Mouse (Mus musculus) MEL (cell line): ENCODE results near the gene Slc22a20. TPM values are rescaled to one million over a fixed set of nuclear protein-coding genes. Genes with fewer than 3 reads are reported as not detected.

Experiments
- DNase-seq: peaks from one replicate; pipeline ENCODE4 v3.0.0; 2011; ENCODE audit warnings: low read depth, low spot score
- H3K27ac ChIP-seq: 2 replicates; pipeline ENCODE4 v1.5.1; 2012; ENCODE audit warnings: low read depth, mild to moderate bottlenecking, control low read depth, low read length, moderate library complexity; ENCODE audit not compliant: control insufficient read depth
- H3K27me3 ChIP-seq, 2 experiments: fragments of 150-350 bp in 1 of 2; sonication (generic) in 1 of 2; 2 replicates each; pipeline ENCODE4 v1.6.1; 2012; ENCODE audit warnings: low read length in 2 of 2, mild to moderate bottlenecking in 2 of 2, improper control_type of control experiment in 1 of 2, moderate library complexity in 1 of 2; ENCODE audit not compliant: insufficient read depth in 2 of 2, control insufficient read depth in 1 of 2
- H3K36me3 ChIP-seq, 2 experiments: 2 replicates each; pipeline ENCODE4 v1.6.1; 2012 to 2014; ENCODE audit warnings: low read length in 2 of 2, improper control_type of control experiment in 1 of 2, inconsistent platforms in 1 of 2, mild to moderate bottlenecking in 1 of 2; ENCODE audit not compliant: insufficient read depth in 2 of 2, control insufficient read depth in 1 of 2
- H3K4me1 ChIP-seq, 2 experiments: fragments of 150-350 bp in 1 of 2; sonication (generic) in 1 of 2; 2 replicates each; pipeline ENCODE4 v1.6.1; 2012; ENCODE audit warnings: low read length in 2 of 2, improper control_type of control experiment in 1 of 2, mild to moderate bottlenecking in 1 of 2; ENCODE audit not compliant: insufficient read depth in 2 of 2, control insufficient read depth in 1 of 2
- H3K4me3 ChIP-seq, 2 experiments: fragments of 150-350 bp in 1 of 2; sonication (generic) in 1 of 2; 2 replicates each; pipeline ENCODE4 v1.5.1; 2012; ENCODE audit warnings: low read depth in 2 of 2, low read length in 2 of 2, mild to moderate bottlenecking in 2 of 2, moderate library complexity in 2 of 2, control low read depth in 1 of 2, improper control_type of control experiment in 1 of 2; ENCODE audit not compliant: control insufficient read depth in 1 of 2, insufficient read depth in 1 of 2
- H3K79me2 ChIP-seq: 2 replicates; pipeline ENCODE4 v1.6.1; 2012; ENCODE audit warnings: mild to moderate bottlenecking, low read length, moderate library complexity; ENCODE audit not compliant: control insufficient read depth, poor library complexity, insufficient read depth
- H3K9ac ChIP-seq: 2 replicates; pipeline ENCODE4 v1.6.1; 2012; ENCODE audit warnings: low read depth, mild to moderate bottlenecking, control low read depth, low read length, moderate library complexity; ENCODE audit not compliant: control insufficient read depth, poor library complexity, severe bottlenecking
- H3K9me3 ChIP-seq: fragments of 150-350 bp; sonication (generic); replicated peaks from 2 replicates; pipeline ENCODE4 v1.6.1; 2012; ENCODE audit warnings: mild to moderate bottlenecking, low read length, improper control_type of control experiment, moderate library complexity; ENCODE audit not compliant: insufficient read depth
- BHLHE40 ChIP-seq: IDR thresholded peaks from 2 replicates; pipeline ENCODE4 v1.6.1; 2012; ENCODE audit warnings: low read depth, mild to moderate bottlenecking, inconsistent platforms, low read length, improper control_type of control experiment, borderline replicate concordance
- CHD1 ChIP-seq: IDR thresholded peaks from 2 replicates; pipeline ENCODE4 v1.6.1; 2012; ENCODE audit warnings: low read depth, mild to moderate bottlenecking, inconsistent platforms, low read length, improper control_type of control experiment
- CTCF ChIP-seq, 3 experiments: IDR thresholded peaks in 2 of 3; conservative IDR thresholded peaks in 1 of 3; 2 replicates each; pipeline ENCODE4 v1.5.1; 2011 to 2012; ENCODE audit warnings: low read length in 3 of 3, low read depth in 2 of 3, mild to moderate bottlenecking in 2 of 3, improper control_type of control experiment in 1 of 3, inconsistent platforms in 1 of 3, mixed read lengths in 1 of 3, moderate library complexity in 1 of 3; ENCODE audit not compliant: control insufficient read depth in 1 of 3, insufficient read depth in 1 of 3, poor library complexity in 1 of 3, severe bottlenecking in 1 of 3
- ELF1 ChIP-seq: IDR thresholded peaks from 2 replicates; pipeline ENCODE4 v1.6.1; 2014; ENCODE audit warnings: low read depth, mild to moderate bottlenecking, inconsistent platforms, low read length, improper control_type of control experiment, moderate library complexity
- EP300 ChIP-seq, 2 experiments: IDR thresholded peaks; 2 replicates each; pipeline ENCODE4 v1.6.1; 2011; ENCODE audit warnings: improper control_type of control experiment in 2 of 2, low read length in 2 of 2, low read depth in 1 of 2, mild to moderate bottlenecking in 1 of 2
- GABPA ChIP-seq: IDR thresholded peaks from 2 replicates; pipeline ENCODE4 v1.6.1; 2012; ENCODE audit warnings: low read depth, mild to moderate bottlenecking, inconsistent platforms, low read length, improper control_type of control experiment, moderate library complexity
- GATA1 ChIP-seq: IDR thresholded peaks from 2 replicates; pipeline ENCODE4 v1.6.1; 2011; ENCODE audit warnings: low read depth, low read length, improper control_type of control experiment
- JUND ChIP-seq: IDR thresholded peaks from 2 replicates; pipeline ENCODE4 v1.6.1; 2011; ENCODE audit warnings: low read depth, mild to moderate bottlenecking, improper control_type of control experiment, low read length
- KAT2A ChIP-seq: conservative IDR thresholded peaks from 2 replicates; pipeline ENCODE4 v1.6.1; 2012; ENCODE audit warnings: low read depth, low read length, improper control_type of control experiment, inconsistent platforms
- MAFK ChIP-seq: IDR thresholded peaks from 2 replicates; pipeline ENCODE4 v1.6.1; 2011; ENCODE audit warnings: low read depth, mild to moderate bottlenecking, low read length, improper control_type of control experiment, borderline replicate concordance
- MEF2A ChIP-seq: IDR thresholded peaks from 2 replicates; pipeline ENCODE4 v1.6.1; 2014; ENCODE audit warnings: low read depth, mild to moderate bottlenecking, inconsistent platforms, low read length, improper control_type of control experiment; ENCODE audit not compliant: poor library complexity, insufficient replicate concordance, severe bottlenecking; ENCODE audit errors: extremely low read depth
- MXI1 ChIP-seq: IDR thresholded peaks from 2 replicates; pipeline ENCODE4 v1.6.1; 2011; ENCODE audit warnings: mild to moderate bottlenecking, low read depth, low read length, improper control_type of control experiment
- MYC ChIP-seq: IDR thresholded peaks from 2 replicates; pipeline ENCODE4 v1.6.1; 2011; ENCODE audit warnings: low read depth, mild to moderate bottlenecking, low read length, improper control_type of control experiment, moderate library complexity
- NELFE ChIP-seq: IDR thresholded peaks from 2 replicates; pipeline ENCODE4 v1.6.1; 2011; ENCODE audit warnings: low read depth, low read length, improper control_type of control experiment
- NRF1 ChIP-seq: IDR thresholded peaks from 2 replicates; pipeline ENCODE4 v1.6.1; 2014; ENCODE audit warnings: low read depth, mild to moderate bottlenecking, inconsistent platforms, low read length, improper control_type of control experiment, moderate library complexity; ENCODE audit not compliant: poor library complexity, insufficient read depth, severe bottlenecking
- POLR2AphosphoS2 ChIP-seq: IDR thresholded peaks from 2 replicates; pipeline ENCODE4 v1.6.1; 2011; ENCODE audit warnings: low read length, improper control_type of control experiment
- POLR2AphosphoS5 ChIP-seq: IDR thresholded peaks from 2 replicates; pipeline ENCODE4 v1.6.1; 2012; ENCODE audit warnings: low read depth, borderline replicate concordance, mild to moderate bottlenecking, inconsistent platforms, low read length, moderate library complexity, mixed read lengths
- RAD21 ChIP-seq: IDR thresholded peaks from 2 replicates; pipeline ENCODE4 v1.6.1; 2011; ENCODE audit warnings: mild to moderate bottlenecking, low read depth, low read length, improper control_type of control experiment
- RCOR1 ChIP-seq: IDR thresholded peaks from 2 replicates; pipeline ENCODE4 v1.6.1; 2012; ENCODE audit warnings: low read depth, mild to moderate bottlenecking, inconsistent platforms, low read length, improper control_type of control experiment
- SIN3A ChIP-seq: IDR thresholded peaks from 2 replicates; pipeline ENCODE4 v1.6.1; 2012; ENCODE audit warnings: low read length, improper control_type of control experiment, inconsistent platforms
- SMC3 ChIP-seq: IDR thresholded peaks from 2 replicates; pipeline ENCODE4 v1.6.1; 2011; ENCODE audit warnings: low read depth, low read length, improper control_type of control experiment
- TAL1 ChIP-seq: IDR thresholded peaks from 2 replicates; pipeline ENCODE4 v1.6.1; 2012; ENCODE audit warnings: mild to moderate bottlenecking, inconsistent platforms, low read length, moderate library complexity, mixed read lengths
- TBP ChIP-seq: IDR thresholded peaks from 2 replicates; pipeline ENCODE4 v1.8.0; 2011; ENCODE audit warnings: low read depth, low read length, improper control_type of control experiment
- TCF12 ChIP-seq: IDR thresholded peaks from 2 replicates; pipeline ENCODE4 v1.6.1; 2014; ENCODE audit warnings: low read depth, mild to moderate bottlenecking, inconsistent platforms, low read length, improper control_type of control experiment, moderate library complexity
- UBTF ChIP-seq: IDR thresholded peaks from 2 replicates; pipeline ENCODE4 v1.6.1; 2012; ENCODE audit warnings: low read depth, mild to moderate bottlenecking, inconsistent platforms, low read length, improper control_type of control experiment, moderate library complexity, borderline replicate concordance; ENCODE audit not compliant: insufficient read depth
- USF1 ChIP-seq: IDR thresholded peaks from 2 replicates; pipeline ENCODE4 v1.6.1; 2014; ENCODE audit warnings: low read depth, mild to moderate bottlenecking, inconsistent platforms, low read length, improper control_type of control experiment, moderate library complexity
- USF2 ChIP-seq, 2 experiments: IDR thresholded peaks; 2 replicates each; pipeline ENCODE4 v1.6.1; 2011 to 2012; ENCODE audit warnings: improper control_type of control experiment in 2 of 2, low read length in 2 of 2, borderline replicate concordance in 1 of 2, inconsistent platforms in 1 of 2, low read depth in 1 of 2, mild to moderate bottlenecking in 1 of 2; ENCODE audit not compliant: insufficient read depth in 1 of 2
- ZKSCAN1 ChIP-seq: IDR thresholded peaks from 2 replicates; pipeline ENCODE4 v1.6.1; 2012; ENCODE audit warnings: low read depth, mild to moderate bottlenecking, inconsistent platforms, low read length, improper control_type of control experiment, moderate library complexity
- ZMIZ1 ChIP-seq: IDR thresholded peaks from 2 replicates; pipeline ENCODE4 v1.6.1; 2012; ENCODE audit warnings: low read depth, mild to moderate bottlenecking, inconsistent platforms, low read length, improper control_type of control experiment, moderate library complexity
- ZNF384 ChIP-seq: IDR thresholded peaks from 2 replicates; pipeline ENCODE4 v1.6.1; 2012; ENCODE audit warnings: low read depth, mild to moderate bottlenecking, inconsistent platforms, low read length, improper control_type of control experiment
- polyA plus RNA-seq, 2 experiments: library from polyadenylated mRNA; stranded (reverse) in 1 of 2; unstranded in 1 of 2; fragments of >175 nt in 1 of 2; fragments of >200 nt in 1 of 2; gene quantifications; 2 replicates each; pipeline versions ENCODE4 v1.2.1 to v1.2.4; 2012; ENCODE audit warnings: low replicate concordance in 2 of 2, low read depth in 1 of 2; ENCODE audit not compliant: insufficient read length in 2 of 2, insufficient read depth in 1 of 2, missing spikeins in 1 of 2
- total RNA-seq: library from RNA; depleted of rRNA; stranded (reverse); fragments of 300-350 nt; gene quantifications from 2 replicates; pipeline ENCODE4 v1.2.3, GENCODE M21; 2012

Slc22a20 gene
- total and polyA plus RNA-seq, 3 experiments = not detected

DNA sequence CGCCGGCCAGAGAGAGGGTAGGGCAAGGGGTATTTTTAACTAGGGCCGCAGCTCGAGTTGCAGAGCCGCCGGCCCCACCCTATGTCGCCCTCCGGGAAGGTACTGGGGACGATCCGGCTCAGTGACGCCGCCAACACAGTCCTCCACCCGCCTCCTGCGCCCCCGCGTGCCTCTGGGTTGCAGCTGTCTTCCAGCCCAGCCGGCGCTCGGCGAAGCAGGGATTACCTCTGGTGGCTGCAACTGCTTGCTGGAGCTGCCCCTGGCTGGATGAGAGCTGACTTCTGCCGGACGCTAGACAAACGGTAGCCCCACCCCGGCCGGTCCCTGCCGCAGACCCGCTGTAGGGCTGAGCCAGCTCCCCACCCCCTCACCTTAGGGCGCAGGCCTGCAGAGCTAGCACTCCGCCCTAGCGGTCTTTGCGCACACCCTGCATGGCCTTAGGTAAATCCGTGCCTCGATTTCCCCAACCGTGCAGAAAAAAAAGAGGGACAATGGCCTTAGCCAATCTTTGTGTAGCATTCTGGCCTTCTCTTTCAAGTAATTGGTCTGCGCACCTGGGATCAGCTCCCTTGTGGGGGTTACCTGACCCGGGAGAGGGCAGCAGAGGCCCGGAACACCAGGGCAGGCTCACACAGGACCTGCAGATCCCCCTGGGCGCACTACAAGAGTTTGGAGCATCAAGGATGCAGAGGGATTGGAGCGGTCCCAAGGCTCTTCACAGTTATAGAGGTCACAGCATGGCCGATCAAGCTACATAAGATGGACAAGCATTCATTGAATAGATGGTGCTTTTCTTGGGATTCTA is 29.8 kb upstream of the Slc22a20 start, which contains the start of gene Capn1 (continued):
- 0 out of 2 replicates have a peak, but pooled peaks have one; percentile 3 for TF ChIP-seq RCOR1
- TF ChIP-seq MEF2A = no peak
- no peak for TF ChIP-seq SIN3A
- peak; percentile 6; the same call in 1 of the 2 replicates for TF ChIP-seq SMC3
- TF ChIP-seq NRF1 = peak; percentile 35; the same call in 1 of the 2 replicates
- no peak for TF ChIP-seq CHD1
- TF ChIP-seq EP300 (IDR thresholded peaks at IDR 0.05; ENCODE audit: low read depth in 1 of 2, low read length in 2 of 2) = no peak
- TF ChIP-seq ZNF384 = no peak
- TF ChIP-seq NELFE = no peak
- no peak for TF ChIP-seq JUND
- TF ChIP-seq BHLHE40 = no peak
- no peak for TF ChIP-seq TAL1
- TF ChIP-seq TCF12 = no peak
- no peak for TF ChIP-seq GATA1
- TF ChIP-seq USF2 (IDR thresholded peaks at IDR 0.05; ENCODE audit: borderline replicate concordance in 1 of 2, insufficient read depth in 1 of 2, low read depth in 1 of 2, low read length in 2 of 2) = no peak
- TF ChIP-seq ZKSCAN1 = no peak
- TF ChIP-seq MXI1 = no peak
- no peak for TF ChIP-seq TBP
- no peak for TF ChIP-seq POLR2AphosphoS5

DNA sequence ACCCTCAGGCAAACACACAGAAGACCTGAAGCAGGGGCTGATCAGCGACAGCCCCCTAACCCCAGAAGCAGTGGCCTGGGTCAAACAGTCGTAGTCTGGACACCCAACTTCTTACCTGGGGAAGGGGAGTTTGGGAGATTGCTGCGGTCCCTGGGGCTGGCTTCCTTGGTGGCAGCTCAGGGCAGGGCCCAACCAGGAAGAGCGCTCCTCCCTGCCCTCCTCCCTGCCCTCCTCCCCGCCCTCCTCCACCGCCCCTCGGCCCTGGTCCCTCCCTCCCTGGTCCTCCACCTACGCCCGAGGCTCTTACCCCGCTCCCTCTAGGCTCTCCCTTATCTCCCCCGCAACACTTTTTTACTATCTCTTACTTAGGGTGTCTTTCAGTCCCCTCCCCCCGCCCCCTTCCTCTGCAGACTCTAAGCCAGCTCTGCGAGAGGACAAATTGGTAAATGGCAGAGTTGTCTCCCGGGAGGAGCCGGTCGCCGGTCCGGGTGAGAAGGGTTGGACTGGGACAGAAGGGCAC is 29.1 kb upstream of the Slc22a20 start:
- peaks cover 4 to 25% of the 10 kb centered on the region in 2 experiments; a peak in 3 of 4 replicates for H3K4me1 ChIP-seq
- peaks cover 0 to 18% of the 10 kb centered on the region in 2 experiments; a peak in 2 of 4 replicates for H3K36me3 ChIP-seq
- peak overlapping the region; percentile 82 for H3K27ac ChIP-seq
- DNase-seq = peak; percentile 97
- peaks cover 10% of the 10 kb centered on the region for H3K79me2 ChIP-seq
- H3K9ac ChIP-seq = peak overlapping the region; percentile 89
- H3K4me3 ChIP-seq = peak overlapping the region; percentile 86 to 89
- H3K27me3 ChIP-seq = no peaks in the 10 kb centered on the region
- H3K9me3 ChIP-seq = no peaks in the 10 kb centered on the region
- TF ChIP-seq BHLHE40 = no peak
- no peak for TF ChIP-seq CHD1
- TF ChIP-seq POLR2AphosphoS5 = no peak
- TF ChIP-seq MYC = no peak
- TF ChIP-seq GABPA = no peak
- TF ChIP-seq USF1 = no peak
- TF ChIP-seq RCOR1 = peak; percentile 27; the same call in 1 of the 2 replicates
- peak; percentile 61 to 88; a peak in 3 of 4 replicates for TF ChIP-seq EP300 (IDR thresholded peaks at IDR 0.05; ENCODE audit: low read depth in 1 of 2, low read length in 2 of 2)
- no peak for TF ChIP-seq MXI1
- 0 out of 2 replicates have a peak, but pooled peaks have one; percentile 31 for TF ChIP-seq TBP
- TF ChIP-seq TCF12 = peak; percentile 82
- TF ChIP-seq MEF2A = no peak
- TF ChIP-seq ZMIZ1 = peak; percentile 44; the same call in 1 of the 2 replicates
- TF ChIP-seq MAFK = no peak
- no peak; the same call in 1 of the 2 replicates for TF ChIP-seq KAT2A
- TF ChIP-seq RAD21 = no peak; the same call in 1 of the 2 replicates
- no peak for TF ChIP-seq JUND
- no peak for TF ChIP-seq CTCF (IDR thresholded peaks at IDR 0.05 in 2 of 3, conservative IDR thresholded peaks at IDR 0.05 in 1 of 3; ENCODE audit: control insufficient read depth in 1 of 3, insufficient read depth in 1 of 3, low read depth in 2 of 3, low read length in 3 of 3, poor library complexity in 1 of 3, severe bottlenecking in 1 of 3)
- peak; percentile 68 for TF ChIP-seq POLR2AphosphoS2
- peak; percentile 87 for TF ChIP-seq ELF1
- no peak for TF ChIP-seq UBTF
- peak; percentile 85 for TF ChIP-seq SIN3A
